ENCODE assay signal across 8 mouse cellular contexts in genomic region chr13:90967422-90967821, GRCm38 (mm10). TPM values are rescaled to one million over a fixed set of nuclear protein-coding genes. Genes with fewer than 3 reads are reported as not detected.
DNase-seq lines count a peak whose midpoint lies in the region; ATAC-seq and TF ChIP-seq lines count a peak whose summit lies in the region.

No protein-coding gene starts in this region.

- no peaks in the 10 kb centered on the region for H3K36me3 ChIP-seq in heart, embryonic 11.5 days (ENCODE audit: control insufficient read depth, insufficient read depth, low read length)
- no peaks in the 10 kb centered on the region for H3K36me3 ChIP-seq in midbrain, embryonic 15.5 days (replicated peaks)

- 10% methylated on average over 4 of the region's 4 CpGs for WGBS in heart, embryonic 11.5 days (ENCODE audit: insufficient replicate concordance)
- WGBS in midbrain, embryonic 15.5 days: 6% methylated on average over 4 of the region's 4 CpGs

- no peak overlapping the region for H3K27ac ChIP-seq in heart, embryonic 11.5 days (ENCODE audit: low read depth, low read length)
- H3K27ac ChIP-seq in cortical plate, adult 2 months (ENCODE audit: insufficient read depth, low read length): no peak overlapping the region
- no peak overlapping the region for H3K27ac ChIP-seq in midbrain, embryonic 15.5 days

- no peaks in the 10 kb centered on the region for H3K9me3 ChIP-seq in heart, embryonic 11.5 days (replicated peaks; ENCODE audit: control insufficient read depth, low read length)
- no peaks in the 10 kb centered on the region for H3K9me3 ChIP-seq in midbrain, embryonic 15.5 days

- no peak for TF ChIP-seq POLR2A in cortical plate, adult 2 months (IDR thresholded peaks at IDR 0.05; ENCODE audit: extremely low read depth, insufficient read depth, low read length)

- H3K4me3 ChIP-seq in heart, embryonic 11.5 days (ENCODE audit: low read depth, low read length): no peak overlapping the region
- no peak overlapping the region for H3K4me3 ChIP-seq in cortical plate, adult 2 months (ENCODE audit: insufficient read depth, low read length)
- no peak overlapping the region for H3K4me3 ChIP-seq in midbrain, embryonic 15.5 days

- intact Hi-C loops in left cerebral cortex, postnatal 4 days (cut with DNase I): loop anchor here (5.0 to 10.0 kb wide), 3 partner anchors 125 to 727 kb away; partner anchors contain the start of gene Ssbp2

- ATAC-seq in heart, embryonic 11.5 days (replicated peaks; ENCODE audit: insufficient number of reproducible peaks, low FRiP score, low TSS enrichment): no peak
- ATAC-seq in midbrain, embryonic 15.5 days (replicated peaks): peak; percentile 95

- no peak overlapping the region for H3K9ac ChIP-seq in heart, embryonic 11.5 days (ENCODE audit: low read depth, low read length)
- no peak overlapping the region for H3K9ac ChIP-seq in midbrain, embryonic 15.5 days

- peak; percentile 73 to 90 for DNase-seq in heart, adult 18-20 months
- peak; percentile 46 for DNase-seq in gastrocnemius, postnatal 25 days
- DNase-seq in kidney, adult 18-20 months: peak; percentile 87
- DNase-seq in left cerebral cortex, postnatal 4 days: peak; percentile 86
- DNase-seq in spleen, postnatal 10 days (ENCODE audit: low spot score in 2 of 2): peak; percentile 26 to 81

- TF ChIP-seq CTCF in cortical plate, adult 2 months (IDR thresholded peaks at IDR 0.05; ENCODE audit: extremely low read depth, insufficient read depth, low read length): peak; percentile 87

- no peaks in the 10 kb centered on the region for H3K4me1 ChIP-seq in heart, embryonic 11.5 days (ENCODE audit: control insufficient read depth, insufficient read depth, low read length)
- H3K4me1 ChIP-seq in cortical plate, adult 2 months (ENCODE audit: control insufficient read depth, insufficient read depth, low read length): peaks cover 3% of the 10 kb centered on the region; the same call in 1 of the 2 replicates
- peaks cover 6% of the 10 kb centered on the region; the same call in 1 of the 2 replicates for H3K4me1 ChIP-seq in midbrain, embryonic 15.5 days

- H3K4me2 ChIP-seq in heart, embryonic 11.5 days: no peak overlapping the region
- no peak overlapping the region for H3K4me2 ChIP-seq in midbrain, embryonic 15.5 days

- no peaks in the 10 kb centered on the region for H3K27me3 ChIP-seq in heart, embryonic 11.5 days (ENCODE audit: control insufficient read depth, insufficient read depth, low read length)
- no peaks in the 10 kb centered on the region for H3K27me3 ChIP-seq in midbrain, embryonic 15.5 days (replicated peaks)

RNA-seq across cellular contexts. Expression of gene Rps23, which starts 44.7 kb away (rescaled TPM):
- 100 to 1,000 TPM; 170 to 197 TPM for total RNA-seq in heart, adult 18-20 months (2021)
- 180 and 199 TPM in 2 replicates for polyA plus RNA-seq in heart, embryonic 11.5 days (2014; fragmentation: Nextera tagmentation; extraction: Ambion mirVana)
- polyA plus RNA-seq in cortical plate, adult 2 months (2012; rRNA removed): 586 and 626 TPM in 2 replicates
- 100 to 1,000 TPM; 179 to 187 TPM for total RNA-seq in gastrocnemius, postnatal 25 days (2021)
- total RNA-seq in left cerebral cortex, postnatal 4 days (2021): 100 to 1,000 TPM; 321 to 367 TPM
- polyA plus RNA-seq in midbrain, embryonic 15.5 days (2015; fragmentation: Nextera tagmentation; extraction: Ambion mirVana): 80.5 and 98.8 TPM in 2 replicates
